Mouse (Mus musculus) gonadal fat pad, adult 2 months (tissue): ENCODE data around the gene Ss18l1. TPM values are rescaled to one million over a fixed set of nuclear protein-coding genes. Genes with fewer than 3 reads are reported as not detected.
A peak's percentile ranks its signal among the peaks of the same experiment; 100 is the strongest.

ENCODE experiments used
- DNase-seq: peaks from one replicate; pipeline ENCODE4 v3.0.0-alpha.2; 2012; ENCODE audit warnings: low read depth
- polyA plus RNA-seq: library from polyadenylated mRNA; depleted of rRNA; stranded (reverse); fragments of >200 nt; gene quantifications from 2 replicates; pipeline ENCODE4 v1.2.3, GENCODE M21; 2012

Ss18l1 gene
- polyA plus RNA-seq, 1 experiment: 39.2 TPM

- no peak for DNase-seq
Observed at GRCm38 (mm10) chr2:180086637-180087027, 44.3 kb downstream of the Ss18l1 start.

- no peak for DNase-seq
Observed at GRCm38 (mm10) chr2:180087472-180087871, 45.2 kb downstream of the Ss18l1 start.

DNA sequence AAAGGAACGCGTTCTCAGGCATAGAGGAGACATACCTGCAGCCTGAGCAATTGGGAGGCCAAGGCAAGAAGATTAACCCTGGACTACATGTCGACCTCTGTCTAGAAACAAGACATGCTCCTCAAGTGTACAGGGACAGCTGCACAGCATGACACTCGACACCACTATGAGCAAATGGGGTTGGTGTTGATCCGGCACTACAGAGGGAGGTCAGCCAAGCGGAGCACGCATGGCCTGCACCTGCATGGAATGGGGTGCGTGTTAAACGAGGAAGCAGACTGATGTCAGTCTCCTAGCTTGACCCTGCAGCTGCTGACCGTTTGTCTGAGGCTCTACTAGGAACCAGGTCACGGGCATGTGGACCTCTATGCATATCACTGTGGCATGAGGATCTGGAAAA, 48.0 kb downstream of the Ss18l1 start:
- DNase-seq: no peak

GRCm38 (mm10) chr2:180095711-180096110, 53.4 kb downstream of the Ss18l1 start:
- DNase-seq: no peak

DNA sequence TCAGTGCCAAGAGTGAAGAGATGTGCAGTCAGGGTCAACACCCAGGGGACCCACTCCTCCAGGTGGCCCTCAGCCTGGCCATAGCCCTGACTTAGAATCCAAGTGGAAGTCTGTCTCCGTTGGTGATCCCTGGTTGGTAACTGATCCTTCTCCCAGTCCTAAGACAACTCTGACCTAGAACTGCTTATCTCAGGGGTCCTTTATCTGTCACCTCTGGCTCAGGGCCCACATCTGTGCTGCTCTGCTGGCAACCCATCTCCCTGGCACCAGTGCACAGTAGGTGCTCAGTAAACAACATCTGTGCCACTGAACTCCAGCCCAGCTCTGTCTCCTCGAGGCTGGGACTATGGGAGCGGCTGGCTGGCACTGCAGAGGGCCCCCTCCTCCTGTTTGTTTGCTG, 55.3 kb downstream of the Ss18l1 start:
- DNase-seq: no peak

DNA sequence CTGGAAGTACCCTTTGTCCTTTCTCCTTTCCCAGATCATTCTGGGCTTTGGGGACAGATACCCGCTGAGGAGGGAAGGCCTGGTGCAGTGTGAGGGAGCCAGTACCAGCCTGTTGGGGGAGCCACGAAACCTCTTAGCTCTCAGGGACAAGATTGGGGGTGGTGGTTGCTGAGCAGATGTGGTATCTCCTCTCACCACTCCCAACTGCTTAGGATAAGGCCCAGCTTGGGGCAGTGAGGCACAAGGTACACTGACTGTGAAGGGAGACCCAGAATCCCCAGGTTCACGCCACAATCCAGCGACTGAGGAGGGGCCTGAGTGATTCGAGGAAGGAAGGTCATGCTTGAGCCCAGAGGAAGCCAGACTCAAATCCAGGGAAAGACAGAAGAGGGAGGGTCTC, 55.9 kb downstream of the Ss18l1 start:
- no peak for DNase-seq

GRCm38 (mm10) chr2:180099529-180099928, 57.2 kb downstream of the Ss18l1 start:
- no peak for DNase-seq

DNA sequence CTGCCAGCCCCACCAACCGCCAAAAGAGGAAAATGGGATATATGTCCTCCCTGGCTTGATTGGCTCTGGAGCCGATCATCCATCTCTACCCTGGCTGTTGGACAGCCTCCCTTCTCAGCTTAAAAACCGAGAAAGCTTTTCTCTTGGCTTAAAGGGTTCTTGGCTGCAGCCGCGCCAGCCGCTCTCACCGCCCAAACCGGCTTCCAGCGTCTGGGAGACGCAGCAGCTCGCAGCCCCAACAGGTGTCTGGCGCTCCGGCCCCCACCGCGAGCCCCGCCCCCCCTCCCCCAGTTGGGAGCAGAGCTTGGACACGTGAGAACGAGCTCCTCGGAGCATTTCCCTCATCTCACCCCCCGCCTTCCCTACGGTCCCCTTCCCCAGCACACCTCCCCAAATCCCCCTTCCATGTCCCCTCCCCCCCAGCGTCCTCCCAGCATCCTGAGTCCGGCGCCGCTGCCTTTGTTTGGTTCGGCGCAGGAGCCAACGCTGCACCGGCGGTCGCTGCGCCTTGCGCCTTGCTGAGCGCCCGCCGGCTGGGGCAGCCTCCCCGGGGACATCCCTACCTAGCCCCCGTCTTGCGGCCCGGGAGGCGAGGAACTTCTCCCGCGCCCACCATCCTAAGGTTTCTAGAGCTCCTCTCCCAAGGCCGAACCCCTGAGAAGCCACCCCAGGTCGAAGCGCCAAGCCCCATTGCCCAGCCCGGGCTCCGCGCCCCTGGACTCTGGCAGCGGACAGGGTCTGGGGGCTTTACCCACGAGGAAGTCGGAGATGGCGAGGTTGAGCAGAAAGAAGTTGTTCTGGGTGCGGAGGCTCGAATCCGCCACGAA, 61.1 kb downstream of the Ss18l1 start:
- DNase-seq: no peak

DNA sequence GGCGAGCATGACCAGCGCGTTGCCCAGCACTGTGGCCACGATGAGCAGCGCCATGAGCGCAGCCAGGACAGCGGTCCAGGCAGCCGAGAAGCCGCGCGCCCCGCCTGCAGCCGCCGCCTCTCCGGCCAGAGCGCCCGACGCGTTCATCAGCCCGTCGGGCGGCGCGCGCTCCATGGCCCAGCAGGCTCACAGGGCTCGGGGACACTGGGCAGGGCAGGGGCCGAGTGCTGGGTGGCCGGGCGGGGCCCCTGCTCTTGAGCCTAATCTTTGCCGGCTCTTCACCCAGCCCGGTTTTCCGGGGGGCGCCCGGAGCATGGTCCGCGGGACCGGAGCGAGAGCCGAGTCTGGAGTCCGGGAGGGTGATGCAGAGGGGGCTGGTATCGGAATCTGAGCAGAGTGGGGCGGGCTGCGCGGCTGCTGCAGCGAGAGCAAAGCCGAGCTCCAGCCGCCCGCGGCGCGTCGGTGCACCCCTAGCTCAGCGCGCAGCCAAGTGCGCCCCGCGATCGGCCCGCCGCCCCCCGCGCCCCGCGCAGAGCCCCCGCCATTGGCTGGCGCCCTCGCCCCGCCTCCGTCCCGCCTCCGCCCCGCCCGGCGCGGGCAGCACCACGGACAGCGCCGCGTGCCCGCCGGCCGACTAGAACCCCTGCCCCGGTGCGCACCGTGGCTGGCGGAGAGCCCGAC, 61.8 kb downstream of the Ss18l1 start, which contains the start of gene Hrh3:
Gene Hrh3, minus strand, starts transcription at position 511 of the 681 bp plus-strand sequence.
- no peak for DNase-seq

GRCm38 (mm10) chr2:180104659-180105377, 62.5 kb downstream of the Ss18l1 start:
- DNase-seq: no peak

GRCm38 (mm10) chr2:180105441-180106190, 63.3 kb downstream of the Ss18l1 start:
- DNase-seq: no peak

- no peak for DNase-seq
Observed at GRCm38 (mm10) chr2:180107081-180107480, 64.8 kb downstream of the Ss18l1 start.

GRCm38 (mm10) chr2:180108285-180108684, 66.0 kb downstream of the Ss18l1 start:
- no peak for DNase-seq

GRCm38 (mm10) chr2:180113909-180114890, 71.9 kb downstream of the Ss18l1 start:
- peak; percentile 49 for DNase-seq

GRCm38 (mm10) chr2:180115279-180115678, 73.0 kb downstream of the Ss18l1 start:
- DNase-seq: no peak

DNA sequence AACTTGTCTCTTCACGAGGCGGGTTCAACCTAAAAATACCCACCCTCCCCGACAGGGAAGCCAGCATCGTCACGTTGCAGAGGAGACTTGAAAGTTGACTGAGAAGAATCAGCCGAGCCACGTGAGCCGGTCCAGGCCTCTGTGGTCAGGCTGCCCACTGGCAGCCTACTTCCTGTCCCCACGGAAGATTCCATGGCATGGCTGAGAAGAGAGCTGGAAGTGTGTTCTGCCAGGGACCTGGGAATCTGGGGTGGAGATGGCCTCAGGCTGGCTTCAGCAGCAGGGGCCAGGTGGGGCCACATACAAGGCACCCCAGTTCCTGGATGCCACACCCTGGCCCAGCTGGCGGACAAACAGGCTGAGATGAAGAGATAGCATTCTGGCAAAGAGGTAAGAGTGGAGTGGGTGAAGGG, 73.8 kb downstream of the Ss18l1 start:
- DNase-seq: no peak

GRCm38 (mm10) chr2:180116741-180117484, 74.6 kb downstream of the Ss18l1 start:
- DNase-seq: no peak

DNA sequence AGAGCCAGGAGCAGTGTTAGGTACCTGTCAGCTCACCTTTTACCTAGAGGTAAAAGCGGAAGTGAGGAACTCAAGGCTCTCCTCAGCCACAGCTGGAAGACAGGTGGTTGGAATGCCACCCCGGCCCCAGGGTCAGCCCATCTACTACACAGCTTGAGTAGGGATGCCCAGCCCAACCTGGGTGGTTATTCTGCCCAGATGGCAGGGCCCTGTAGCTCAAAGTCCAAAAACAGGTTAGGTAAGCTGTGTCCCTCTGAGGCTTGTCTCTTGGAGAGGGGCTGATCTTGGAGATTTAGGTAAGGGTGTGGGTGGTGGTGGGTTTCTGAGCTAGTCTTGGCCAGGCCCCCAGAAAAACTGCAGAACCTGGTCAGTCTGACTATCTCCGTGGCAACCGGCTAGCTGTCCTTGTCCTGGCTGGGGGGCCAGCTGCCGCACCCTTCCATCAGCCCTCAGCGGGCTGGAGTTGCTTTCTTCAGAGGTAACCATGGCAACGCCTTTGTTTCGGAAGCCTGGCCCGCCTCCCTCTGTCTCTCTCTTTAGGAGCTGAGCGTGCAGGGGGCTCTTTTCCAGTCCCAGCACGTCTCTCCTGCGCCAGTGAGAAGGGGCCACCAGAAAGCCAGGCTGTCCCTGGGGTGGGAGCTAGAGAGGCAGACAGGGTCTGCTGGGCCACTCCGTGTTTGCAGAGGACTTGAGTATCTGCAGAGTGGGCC, 75.3 kb downstream of the Ss18l1 start:
- no peak for DNase-seq
